Mouse (Mus musculus): ENCODE measurements around the gene Lars2.

DNA sequence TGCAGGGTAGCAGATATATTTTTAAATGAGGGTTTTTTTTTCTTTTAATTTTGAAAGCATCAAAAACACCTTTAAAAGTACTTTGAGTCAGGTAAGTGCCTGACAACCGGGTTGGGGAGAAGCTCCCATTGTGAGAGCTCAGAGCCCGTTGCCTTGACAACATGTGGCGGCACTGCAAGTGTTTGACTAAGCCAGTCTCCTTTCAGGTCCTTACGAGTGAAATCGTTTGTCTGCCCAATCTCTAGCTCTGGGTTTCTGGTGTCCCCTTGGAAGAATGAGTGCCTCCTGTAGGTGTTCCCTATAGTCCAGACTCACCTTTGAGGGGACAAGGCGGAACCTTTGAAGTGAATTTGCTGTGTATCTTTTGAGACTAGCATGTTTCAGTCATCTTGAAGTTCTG, 31.0 kb downstream of the Lars2 start:
- TF ChIP-seq CTCF (IDR thresholded peaks at IDR 0.05; ENCODE audit: low read depth) (no peak), EP300 (IDR thresholded peaks at IDR 0.05; ENCODE audit: low read depth) (no peak)

Measured in liver, embryonic 14.5 days (tissue).